Mouse (Mus musculus): ENCODE results near the gene Cdkl2. TPM values are rescaled to one million over a fixed set of nuclear protein-coding genes. Genes with fewer than 3 reads are reported as not detected.

The Cdkl2 gene
- polyA plus RNA-seq, 1 experiment = 0.03 TPM

- no peak for TF ChIP-seq GATA1 (IDR thresholded peaks at IDR 0.05; ENCODE audit: low read length)
Observed at GRCm38 (mm10) chr5:92042377-92043348, 1.0 kb downstream of the Cdkl2 start.

- TF ChIP-seq GATA1 (IDR thresholded peaks at IDR 0.05; ENCODE audit: low read length) = no peak
Observed at GRCm38 (mm10) chr5:92019960-92020359, 23.7 kb downstream of the Cdkl2 start.

GRCm38 (mm10) chr5:92011756-92012155, 31.9 kb downstream of the Cdkl2 start:
- TF ChIP-seq GATA1 (IDR thresholded peaks at IDR 0.05; ENCODE audit: low read length) = no peak

GRCm38 (mm10) chr5:92009827-92010226, 33.9 kb downstream of the Cdkl2 start:
- no peak for TF ChIP-seq GATA1 (IDR thresholded peaks at IDR 0.05; ENCODE audit: low read length)

GRCm38 (mm10) chr5:92003011-92003410, 40.7 kb downstream of the Cdkl2 start:
- no peak for TF ChIP-seq GATA1 (IDR thresholded peaks at IDR 0.05; ENCODE audit: low read length)

- no peak for TF ChIP-seq GATA1 (IDR thresholded peaks at IDR 0.05; ENCODE audit: low read length)
Observed at GRCm38 (mm10) chr5:92000770-92001169, 42.9 kb downstream of the Cdkl2 start.

- TF ChIP-seq GATA1 (IDR thresholded peaks at IDR 0.05; ENCODE audit: low read length) = no peak
Observed at GRCm38 (mm10) chr5:91994546-91994945, 49.1 kb downstream of the Cdkl2 start.

GRCm38 (mm10) chr5:91993061-91993460, 50.6 kb downstream of the Cdkl2 start:
- TF ChIP-seq GATA1 (IDR thresholded peaks at IDR 0.05; ENCODE audit: low read length) = no peak

GRCm38 (mm10) chr5:91991191-91991937, 52.3 kb downstream of the Cdkl2 start:
- TF ChIP-seq GATA1 (IDR thresholded peaks at IDR 0.05; ENCODE audit: low read length) = no peak

GRCm38 (mm10) chr5:91989261-91989660, 54.4 kb downstream of the Cdkl2 start:
- TF ChIP-seq GATA1 (IDR thresholded peaks at IDR 0.05; ENCODE audit: low read length) = no peak

- TF ChIP-seq GATA1 (IDR thresholded peaks at IDR 0.05; ENCODE audit: low read length) = no peak
Observed at GRCm38 (mm10) chr5:91987799-91988198, 55.9 kb downstream of the Cdkl2 start.

GRCm38 (mm10) chr5:91987236-91987635, 56.4 kb downstream of the Cdkl2 start, which contains the start of gene Odaph:
Odaph (plus strand) TSS chr5:91987475.
- TF ChIP-seq GATA1 (IDR thresholded peaks at IDR 0.05; ENCODE audit: low read length) = no peak

- TF ChIP-seq GATA1 (IDR thresholded peaks at IDR 0.05; ENCODE audit: low read length) = no peak
Observed at GRCm38 (mm10) chr5:91985721-91986120, 58.0 kb downstream of the Cdkl2 start.

GRCm38 (mm10) chr5:91983490-91983889, 60.2 kb downstream of the Cdkl2 start:
- TF ChIP-seq GATA1 (IDR thresholded peaks at IDR 0.05; ENCODE audit: low read length) = no peak

GRCm38 (mm10) chr5:91981176-91981840, 62.4 kb downstream of the Cdkl2 start:
- no peak for TF ChIP-seq GATA1 (IDR thresholded peaks at IDR 0.05; ENCODE audit: low read length)

GRCm38 (mm10) chr5:91977397-91977770, 66.3 kb downstream of the Cdkl2 start:
- no peak for TF ChIP-seq GATA1 (IDR thresholded peaks at IDR 0.05; ENCODE audit: low read length)
